Comparison of ENCODE assay signal across 17 mouse cellular contexts in genomic region chr10:42857021-42857420, GRCm38 (mm10). TPM values are rescaled to one million over a fixed set of nuclear protein-coding genes. Genes with fewer than 3 reads are reported as not detected.
"Had no signal": no experiment of that assay in that cellular context is flagged by ENCODE, and none has a peak within 500 bp of the region (broad histone marks: within the 10 kb centered on the region; RNA-seq: fewer than 3 reads in every experiment).

No protein-coding gene starts in this region.

- H3K36me3 ChIP-seq: lung, embryonic 15.5 days; midbrain, embryonic 13.5 days; midbrain, embryonic 15.5 days; neural tube, embryonic 12.5 days; stomach, embryonic 15.5 days had no signal

- H3K27me3 ChIP-seq: midbrain, embryonic 13.5 days; midbrain, embryonic 15.5 days; neural tube, embryonic 12.5 days; stomach, embryonic 15.5 days had no signal

- H3K4me3 ChIP-seq: lung, embryonic 15.5 days; megakaryocyte, embryonic 14.5 days; midbrain, embryonic 13.5 days; midbrain, embryonic 15.5 days; neural tube, embryonic 12.5 days; stomach, embryonic 15.5 days had no signal

- H3K9me3 ChIP-seq: lung, embryonic 15.5 days; midbrain, embryonic 13.5 days; midbrain, embryonic 15.5 days; neural tube, embryonic 12.5 days; stomach, embryonic 15.5 days had no signal

- H3K27ac ChIP-seq: lung, embryonic 15.5 days; macrophage; midbrain, embryonic 13.5 days; midbrain, embryonic 15.5 days; neural tube, embryonic 12.5 days; stomach, embryonic 15.5 days; stomach, postnatal 0 days had no signal

- H3K4me2 ChIP-seq: lung, embryonic 15.5 days; midbrain, embryonic 11.5 days; midbrain, embryonic 13.5 days; midbrain, embryonic 15.5 days; neural tube, embryonic 12.5 days; stomach, embryonic 15.5 days had no signal

- DNase-seq: lung, adult 2 months; lung, postnatal 14 days; lung, postnatal 36 days; right cerebral cortex, postnatal 14 days; thymus, adult 2 months; thymus, postnatal 25 days; thymus, postnatal 4 days had no signal

- ATAC-seq: lung, postnatal 0 days; midbrain, embryonic 13.5 days; midbrain, embryonic 15.5 days had no signal

- H3K9ac ChIP-seq: lung, embryonic 15.5 days; midbrain, embryonic 13.5 days; midbrain, embryonic 15.5 days; neural tube, embryonic 12.5 days; stomach, embryonic 15.5 days had no signal

RNA-seq across cellular contexts. Expression of gene Scml4, which starts 3.1 kb away (rescaled TPM):
- polyA plus RNA-seq: macrophage had no signal
